Mouse (Mus musculus) cerebellum, adult 11 months (tissue): ENCODE measurements around the gene Cpm.

Source experiments
- DNase-seq: peaks from one replicate; pipeline ENCODE4 v3.0.0; 2022

Gene Cpm

DNA sequence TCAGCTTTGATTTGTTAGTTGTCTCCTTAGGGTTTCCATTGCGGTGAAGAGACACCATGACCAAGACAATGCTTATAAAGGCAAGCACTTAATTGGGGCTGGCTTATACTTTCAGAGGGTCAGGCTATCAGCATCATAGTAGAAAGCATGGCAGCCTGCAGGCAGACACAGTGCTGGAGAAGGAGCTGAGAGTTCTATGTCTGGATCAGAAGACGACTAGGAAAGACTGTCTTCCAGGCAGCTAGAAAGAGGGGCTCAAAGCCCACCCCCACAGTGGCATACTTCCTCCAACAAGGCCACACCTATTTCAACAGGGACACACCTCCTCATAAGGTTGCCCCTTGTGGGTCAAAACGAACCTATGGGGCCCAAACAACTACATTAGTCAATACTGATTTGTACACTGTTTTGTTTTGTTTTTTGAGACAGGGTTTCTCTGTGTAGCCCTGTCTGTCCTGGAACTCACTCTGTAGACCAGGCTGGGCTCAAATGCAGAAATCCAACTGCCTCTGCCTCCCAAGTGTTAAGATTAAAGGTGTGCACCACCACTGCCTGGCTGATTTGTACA lies 8.3 kb upstream of the Cpm start:
- DNase-seq: no peak

DNA sequence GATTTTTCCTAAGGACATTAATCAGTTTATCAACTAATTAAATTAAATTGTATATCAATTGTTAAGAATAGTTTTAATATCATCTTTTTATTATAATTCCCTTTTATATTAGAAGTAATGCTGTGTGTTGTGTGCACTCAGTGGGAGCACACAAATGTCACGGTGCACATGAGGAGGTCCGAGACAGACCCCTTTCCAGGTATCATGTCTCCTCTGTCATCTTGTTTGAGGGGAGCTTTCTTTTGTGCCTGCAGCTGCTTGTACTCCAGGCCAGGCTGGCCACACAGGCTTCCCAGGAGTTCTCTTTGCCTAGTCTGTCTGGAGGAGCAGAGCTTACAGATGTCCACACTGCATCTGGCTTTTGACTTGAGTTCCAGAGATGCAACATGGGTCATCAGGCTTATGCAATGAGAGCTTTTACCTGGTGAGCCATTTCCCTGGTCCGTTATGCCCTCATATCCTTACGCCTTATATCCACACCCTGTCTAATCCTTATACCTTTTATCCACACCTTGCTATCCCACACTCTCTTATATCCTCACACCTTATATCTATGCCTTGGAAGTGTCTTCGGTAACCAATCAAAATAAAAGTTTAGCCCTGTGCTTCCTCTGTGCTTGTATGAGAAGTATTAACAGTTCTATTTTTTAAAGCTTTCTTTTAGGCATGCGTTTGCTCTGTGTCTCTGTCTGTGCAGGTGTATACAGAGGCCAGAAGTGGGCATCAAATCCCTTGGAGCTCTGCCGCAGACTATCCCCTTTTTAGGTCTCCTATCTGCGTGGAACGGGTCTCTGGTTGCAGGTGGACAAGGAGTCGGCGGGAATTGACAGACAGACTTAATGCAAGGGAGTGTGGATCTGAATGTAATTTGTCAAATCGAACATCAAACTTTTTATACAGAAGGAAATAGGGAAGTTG lies 7.4 kb upstream of the Cpm start:
- no peak for DNase-seq

DNA sequence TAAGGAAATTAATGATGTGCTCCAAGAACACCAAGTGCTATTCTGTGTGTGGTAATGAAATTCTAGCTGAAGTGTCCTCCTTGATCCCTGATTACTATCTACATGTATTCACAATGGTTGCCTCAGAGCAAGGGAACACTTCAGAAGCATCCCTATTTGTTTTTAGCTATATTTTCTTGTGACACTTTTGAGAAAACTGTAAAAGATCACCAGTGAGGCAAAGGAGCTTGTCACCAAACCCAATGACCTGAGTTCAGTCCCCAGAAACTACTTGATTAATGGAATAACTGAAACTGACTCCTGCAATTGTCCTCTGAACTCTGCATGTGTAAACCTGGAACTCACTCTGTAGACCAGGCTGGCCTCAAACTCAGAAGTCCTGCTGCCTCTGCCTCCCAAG lies 5.9 kb upstream of the Cpm start:
- no peak for DNase-seq

DNA sequence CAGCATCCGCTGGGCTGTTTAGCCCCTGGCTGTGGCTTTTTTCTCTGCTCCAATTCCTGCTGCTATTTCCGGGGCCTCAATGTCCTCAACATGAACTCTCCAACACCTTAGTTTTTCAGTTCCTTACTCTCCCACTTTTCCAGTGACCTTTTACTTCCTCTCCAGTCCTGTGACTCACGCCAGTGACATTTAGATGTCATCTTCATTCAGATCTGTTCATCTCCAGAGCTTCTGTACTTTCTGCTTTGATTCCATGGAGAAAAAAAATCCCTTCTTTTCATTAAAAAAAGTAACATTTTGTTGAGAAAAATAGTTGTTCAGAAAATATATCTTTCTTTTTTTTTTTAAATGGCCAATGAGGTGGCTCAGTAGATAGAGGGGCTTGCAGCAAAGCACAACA lies 5.1 kb upstream of the Cpm start:
- no peak for DNase-seq

DNA sequence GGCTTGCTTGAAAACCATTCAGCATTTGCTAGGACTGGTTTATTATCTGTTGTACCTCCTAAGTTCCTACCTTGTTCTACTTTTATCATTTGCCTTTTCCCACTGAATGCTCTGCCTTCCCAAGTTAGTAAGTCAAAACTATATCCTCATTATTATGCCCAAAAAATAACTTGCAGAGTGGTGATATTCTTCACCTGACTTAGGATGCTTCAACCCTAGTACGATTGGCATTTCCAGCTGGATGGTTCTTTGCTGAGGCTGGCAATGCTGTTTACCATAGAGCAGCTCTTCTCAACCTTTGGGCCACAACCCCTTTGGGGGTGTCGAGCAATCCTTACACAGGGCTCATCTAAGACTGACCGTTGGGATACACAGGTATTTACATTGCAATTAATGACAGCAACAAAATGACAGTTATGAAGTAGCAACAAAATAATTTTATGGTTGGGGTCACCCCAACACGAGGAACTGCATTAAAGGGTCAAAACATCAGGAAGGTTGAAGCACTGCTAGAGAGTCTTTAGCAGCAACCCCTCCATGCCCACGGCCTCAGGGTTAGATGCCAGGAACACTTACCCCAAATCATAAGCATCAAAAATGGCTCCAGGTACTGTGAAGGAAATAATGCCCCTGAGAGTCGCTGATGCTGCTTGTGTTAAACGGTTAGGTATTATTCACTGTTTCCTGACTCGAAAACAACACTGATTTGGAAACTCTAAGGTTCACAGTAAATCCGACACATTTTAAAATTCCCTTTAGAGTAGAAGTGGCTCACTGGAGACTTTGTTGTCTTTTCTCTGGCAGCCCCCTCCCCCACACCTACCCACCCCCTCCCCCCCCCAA lies 4.4 kb upstream of the Cpm start:
- DNase-seq: no peak

DNA sequence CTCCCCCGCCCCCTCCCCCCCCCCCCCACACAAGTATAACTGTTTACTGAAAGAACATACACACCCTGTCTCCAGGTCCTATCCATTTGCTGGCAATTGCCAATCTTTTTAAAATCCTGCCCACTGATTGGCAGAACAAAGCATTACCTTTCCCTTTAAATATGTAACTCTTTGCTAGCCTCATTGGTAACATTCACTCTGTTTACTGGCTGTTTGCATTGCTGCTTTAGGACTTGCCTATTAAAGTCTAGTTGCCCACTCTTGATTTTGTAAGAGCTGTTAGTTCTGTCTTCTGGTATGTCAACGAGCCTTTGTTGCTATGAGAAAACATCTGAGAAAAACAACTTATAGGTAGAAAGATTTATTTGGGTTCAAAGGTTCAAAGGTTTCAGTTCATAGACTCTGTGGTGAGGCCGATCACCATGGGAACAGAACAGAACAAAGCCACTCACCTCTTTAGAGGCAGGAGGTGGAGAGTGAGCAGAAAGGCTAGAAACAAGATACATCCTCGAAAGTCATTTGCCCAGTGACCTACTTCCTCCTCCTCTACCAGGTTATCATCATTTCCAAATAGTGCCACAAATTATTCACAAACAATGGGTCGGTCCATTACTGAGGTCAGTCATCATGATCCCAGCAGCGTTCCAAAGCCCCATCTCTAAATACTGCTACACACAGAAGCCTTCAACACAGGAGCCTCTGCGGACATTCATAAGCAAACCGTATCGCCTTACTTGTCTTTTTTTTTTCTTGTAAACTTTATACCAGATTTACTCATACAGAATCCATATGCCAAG lies 3.6 kb upstream of the Cpm start:
- no peak for DNase-seq

DNA sequence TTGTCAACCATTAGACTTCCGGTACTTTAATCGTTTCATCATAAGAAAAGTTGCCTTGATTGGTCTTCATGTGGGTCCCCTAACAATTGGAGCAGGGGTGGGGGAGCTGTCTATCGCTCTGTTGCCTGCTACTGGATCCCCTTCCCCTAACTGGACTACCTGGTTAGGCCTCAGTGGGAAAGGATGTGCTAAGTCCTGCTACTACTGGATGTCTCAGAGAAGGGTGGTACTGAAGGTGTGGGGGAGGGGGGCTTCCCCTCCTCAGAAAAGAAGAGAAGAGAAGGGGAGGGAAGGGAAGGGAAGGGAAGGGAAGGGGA lies 3.0 kb upstream of the Cpm start:
- DNase-seq: no peak

DNA sequence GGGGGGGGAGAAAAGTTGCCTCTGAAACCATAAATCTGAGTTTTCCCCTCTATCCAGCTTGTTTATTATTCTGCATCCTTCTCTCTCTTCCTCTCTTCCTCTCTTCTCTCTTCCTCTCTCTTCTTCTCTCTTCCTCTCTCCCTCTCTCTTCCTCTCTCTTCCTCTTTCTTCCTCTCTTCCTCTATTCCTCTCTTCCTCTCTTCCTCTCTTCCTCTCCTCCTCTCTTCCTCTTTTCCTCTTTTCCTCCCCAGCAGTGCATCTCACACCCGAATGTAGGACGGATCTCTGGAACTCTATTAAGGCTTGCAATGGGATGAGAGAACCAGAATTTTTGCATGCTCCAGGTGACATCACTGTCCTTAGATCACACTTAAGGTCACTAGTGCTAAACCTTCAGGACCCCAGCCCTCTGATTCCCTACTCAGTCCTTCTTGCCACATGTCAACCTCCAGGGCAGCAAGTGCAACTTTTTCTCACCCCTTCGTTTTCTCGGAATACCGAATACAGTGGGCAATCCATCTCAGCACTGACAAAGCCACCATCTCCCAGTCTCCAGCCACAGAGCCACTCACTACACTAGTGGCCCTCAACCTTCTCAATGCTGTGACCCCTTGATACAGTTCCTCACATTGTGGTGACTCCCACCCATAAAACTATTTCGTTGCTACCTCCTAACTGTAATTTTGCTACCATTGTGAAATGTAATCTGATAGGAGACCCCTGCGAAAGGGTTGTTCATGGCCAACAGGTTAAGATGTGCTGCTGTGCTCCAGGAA lies 2.3 kb upstream of the Cpm start:
- DNase-seq: no peak

DNA sequence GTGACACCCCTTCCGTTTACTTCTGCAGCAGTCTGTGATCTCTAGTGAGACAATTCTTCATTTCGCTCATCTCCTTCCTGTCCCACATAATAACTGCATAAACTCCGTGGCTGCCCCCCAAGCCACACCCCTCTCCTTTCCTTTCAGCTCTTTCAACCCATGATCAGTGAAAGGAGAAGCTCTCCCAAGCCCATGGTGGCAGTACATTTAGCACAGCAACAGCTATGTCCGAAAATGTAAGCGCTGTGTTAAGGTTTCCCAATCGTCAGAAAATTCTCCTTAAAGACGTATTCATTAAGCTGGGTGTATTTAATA lies 1.7 kb upstream of the Cpm start:
- DNase-seq: no peak

DNA sequence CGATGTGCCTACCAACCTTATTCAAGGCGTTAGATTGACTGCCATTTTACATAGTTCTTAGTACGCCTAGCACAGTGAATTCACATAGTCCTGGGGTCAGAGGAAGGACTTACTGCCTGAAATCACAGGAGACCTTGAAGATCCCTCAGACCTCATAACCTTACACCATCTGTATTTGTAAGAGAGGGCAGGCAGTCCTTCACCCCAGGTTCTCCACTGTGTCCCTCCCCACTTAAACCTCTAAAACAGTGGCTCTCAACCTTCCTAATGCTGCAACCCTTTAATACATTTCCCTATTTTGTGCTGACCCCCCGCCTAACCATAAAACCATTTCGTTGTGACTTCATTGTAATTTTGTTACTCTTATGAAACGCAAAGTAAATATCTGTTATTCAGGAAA lies 1.4 kb upstream of the Cpm start:
- DNase-seq: no peak

DNA sequence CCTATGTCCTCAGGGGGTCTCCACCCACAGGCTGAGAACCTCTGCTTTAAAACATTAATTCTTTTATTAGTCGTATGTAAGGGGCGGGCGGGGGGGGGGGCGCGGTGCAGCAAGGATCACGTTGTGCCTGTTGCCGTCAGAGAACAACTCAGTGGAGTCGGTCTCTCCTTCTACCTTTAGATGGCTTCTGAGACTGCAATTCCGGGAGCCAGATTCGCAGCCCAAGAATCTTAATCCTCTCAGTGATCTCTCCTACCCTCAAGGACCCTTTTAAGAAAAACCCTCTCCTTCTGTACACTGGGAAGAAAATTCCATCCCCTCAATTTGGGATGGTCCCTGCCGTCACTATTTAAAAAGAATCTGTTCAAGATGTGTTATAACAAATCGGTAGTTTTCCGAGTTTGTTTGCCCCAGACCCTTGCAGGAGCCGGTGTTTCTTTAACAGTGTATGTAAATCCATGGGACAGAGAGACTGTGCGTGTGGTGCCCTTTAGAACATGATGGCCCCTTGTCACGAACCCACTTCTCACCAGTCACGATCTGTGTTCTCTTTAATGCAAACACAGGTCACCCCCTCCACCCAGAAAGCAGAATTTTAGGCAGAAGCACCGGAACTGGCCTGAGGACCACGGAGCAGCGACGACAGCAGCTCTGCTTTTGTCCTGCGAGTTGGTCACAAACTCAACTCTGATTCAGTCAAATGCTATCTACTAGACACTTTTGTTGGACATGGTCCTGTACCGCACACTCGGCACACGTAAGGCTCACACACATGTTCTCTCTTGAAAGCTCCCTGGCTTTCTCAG lies 734 bp upstream of the Cpm start:
- DNase-seq: no peak

DNA sequence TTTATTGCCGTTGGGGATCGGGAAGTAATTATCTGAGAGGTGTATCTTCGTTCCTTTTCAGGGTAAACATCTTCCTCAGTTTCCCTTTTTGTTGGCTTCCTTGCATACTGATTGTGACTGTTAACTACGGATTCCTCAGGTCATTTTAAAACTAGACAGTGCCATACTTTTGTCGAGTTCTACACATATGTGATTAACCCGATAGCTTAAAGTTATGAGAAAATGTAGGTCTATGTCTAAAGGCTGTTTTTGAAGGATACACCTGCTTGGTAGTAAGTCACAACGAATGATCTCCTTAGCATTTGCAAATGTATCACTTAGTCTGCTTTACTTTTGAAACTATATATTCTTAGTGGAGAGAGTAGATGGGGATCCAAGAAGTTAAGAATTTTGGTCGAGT lies 876 bp downstream of the Cpm start:
- no peak for DNase-seq

DNA sequence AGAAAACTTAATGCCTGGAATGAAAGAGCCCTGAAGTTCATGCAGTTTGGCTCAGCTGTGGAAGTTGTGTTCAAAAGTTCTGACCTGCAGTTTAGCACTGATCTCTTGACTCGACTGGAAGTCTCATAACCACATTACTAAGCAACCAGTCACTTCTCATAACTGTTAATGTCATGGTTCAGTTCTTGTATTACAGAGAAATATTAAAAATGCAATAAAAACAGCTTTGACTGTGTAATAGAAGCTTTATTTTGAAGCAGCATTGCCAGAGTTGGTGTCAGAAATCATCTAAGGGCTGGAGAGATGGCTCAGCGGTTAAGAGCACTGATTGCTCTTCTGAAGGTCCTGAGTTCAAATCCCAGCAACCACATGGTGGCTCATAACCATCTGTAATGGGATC lies 1.5 kb downstream of the Cpm start:
- no peak for DNase-seq

DNA sequence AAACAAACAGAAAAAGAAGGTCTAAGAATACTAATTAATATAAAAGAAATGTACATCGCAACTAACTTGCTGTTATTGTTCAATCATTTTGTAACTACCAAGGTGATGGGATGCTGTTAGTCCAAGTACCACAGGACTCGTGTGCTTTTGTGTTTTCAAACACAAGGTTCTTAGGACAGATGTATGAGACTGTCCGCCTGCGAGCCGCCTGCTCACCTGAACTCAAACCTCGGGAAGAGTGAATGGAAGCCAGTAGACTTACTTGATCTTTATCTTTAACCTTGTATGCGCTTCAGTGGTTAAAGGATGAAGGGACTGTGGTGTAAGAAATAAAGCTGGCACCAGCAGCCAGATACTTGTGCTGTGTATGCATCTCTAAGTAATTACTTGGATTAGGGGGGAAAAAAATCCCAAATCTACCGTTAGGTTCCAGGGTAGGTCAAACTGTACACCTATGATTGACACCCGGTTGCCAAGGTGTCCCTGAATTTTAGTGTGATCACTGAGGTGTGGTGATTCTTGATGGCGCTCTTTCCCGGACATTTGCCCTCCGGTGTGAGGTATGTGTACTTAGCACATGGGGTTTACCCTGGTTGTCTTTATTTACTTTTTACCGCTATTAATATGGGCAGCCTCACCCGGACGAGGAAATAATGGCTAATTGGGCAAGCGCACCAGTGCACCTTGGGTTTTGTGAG lies 2.4 kb downstream of the Cpm start:
- no peak for DNase-seq

DNA sequence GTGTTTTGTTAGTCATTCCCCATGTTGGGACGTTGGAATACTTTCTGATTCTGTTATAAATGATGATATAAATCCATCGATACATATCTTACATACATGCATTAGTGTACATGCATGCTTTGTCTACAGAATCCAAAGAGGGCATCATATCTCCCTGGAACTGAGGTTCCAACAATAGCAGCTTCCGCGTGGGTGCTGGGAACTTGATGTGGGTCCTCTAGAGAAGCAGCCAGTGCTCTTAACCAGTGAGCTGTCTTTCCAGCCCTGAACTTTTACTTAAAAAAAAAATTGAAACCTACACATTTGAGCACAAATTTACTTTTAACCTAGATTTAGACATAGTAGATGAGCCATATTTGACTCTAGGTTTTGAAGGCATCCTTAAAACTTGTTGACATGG lies 3.1 kb downstream of the Cpm start:
- no peak for DNase-seq

DNA sequence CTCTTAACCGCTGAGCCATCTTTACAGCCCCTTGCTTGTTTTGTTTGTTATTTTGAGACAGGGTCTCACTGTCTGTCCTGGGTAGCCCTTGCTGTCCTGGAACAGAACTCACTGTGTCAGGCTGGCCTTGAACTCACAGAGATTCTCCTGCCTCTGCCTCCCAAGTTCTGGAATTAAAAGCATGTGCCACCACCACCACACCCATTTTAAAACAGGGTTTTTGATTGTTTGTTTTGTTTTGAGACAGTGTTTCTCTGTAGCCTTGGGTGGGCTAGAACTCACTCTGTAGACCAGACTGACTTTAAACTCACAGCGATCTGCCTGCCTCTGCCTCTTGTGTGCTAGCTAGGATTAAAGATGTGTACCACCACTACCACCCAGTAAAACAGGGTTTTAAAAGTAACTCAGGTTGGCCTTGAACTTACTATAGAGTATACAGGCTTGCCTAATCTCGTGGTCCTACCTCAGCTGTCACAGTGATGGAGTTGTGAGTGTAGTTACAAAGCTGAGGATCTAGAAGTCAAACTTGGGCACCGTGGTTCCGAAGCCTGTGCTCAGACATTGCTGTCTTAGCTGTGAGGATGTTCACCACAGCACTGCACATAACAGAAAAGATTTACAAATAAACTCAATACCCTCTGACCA lies 4.4 kb downstream of the Cpm start:
- DNase-seq: no peak

DNA sequence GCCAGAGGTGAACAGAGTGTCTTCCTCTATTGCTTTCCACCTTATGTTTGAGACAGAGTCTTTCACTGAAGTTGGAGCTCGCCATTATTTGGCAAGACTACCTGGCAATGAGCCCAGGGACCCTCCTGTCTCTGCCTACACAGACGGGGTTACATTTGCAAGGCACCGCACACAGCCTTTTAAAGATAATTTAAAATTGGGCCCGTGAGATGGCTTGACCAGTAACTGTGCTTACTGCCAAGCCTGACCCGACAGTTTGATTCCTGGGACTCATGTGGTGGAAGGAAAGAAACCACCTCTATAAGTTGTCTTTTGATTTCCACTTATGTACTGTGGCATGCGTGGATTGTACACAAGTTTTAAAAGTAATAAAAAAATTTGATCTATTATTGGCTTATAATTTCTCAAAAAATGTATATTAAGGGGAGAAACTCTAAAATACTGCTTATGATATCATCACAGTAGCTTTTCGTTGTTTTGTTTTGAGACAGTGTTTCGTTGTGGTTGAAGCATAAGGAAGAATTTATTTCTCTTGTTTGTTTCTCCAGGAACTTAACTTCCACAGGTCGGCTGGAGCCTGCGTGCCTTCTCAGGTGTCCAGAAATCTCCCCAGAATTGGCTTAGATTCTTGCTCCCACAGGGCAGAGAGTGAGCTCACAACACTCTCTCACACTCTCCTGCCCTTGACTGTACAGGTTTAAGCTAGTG lies 5.2 kb downstream of the Cpm start:
- DNase-seq: no peak

DNA sequence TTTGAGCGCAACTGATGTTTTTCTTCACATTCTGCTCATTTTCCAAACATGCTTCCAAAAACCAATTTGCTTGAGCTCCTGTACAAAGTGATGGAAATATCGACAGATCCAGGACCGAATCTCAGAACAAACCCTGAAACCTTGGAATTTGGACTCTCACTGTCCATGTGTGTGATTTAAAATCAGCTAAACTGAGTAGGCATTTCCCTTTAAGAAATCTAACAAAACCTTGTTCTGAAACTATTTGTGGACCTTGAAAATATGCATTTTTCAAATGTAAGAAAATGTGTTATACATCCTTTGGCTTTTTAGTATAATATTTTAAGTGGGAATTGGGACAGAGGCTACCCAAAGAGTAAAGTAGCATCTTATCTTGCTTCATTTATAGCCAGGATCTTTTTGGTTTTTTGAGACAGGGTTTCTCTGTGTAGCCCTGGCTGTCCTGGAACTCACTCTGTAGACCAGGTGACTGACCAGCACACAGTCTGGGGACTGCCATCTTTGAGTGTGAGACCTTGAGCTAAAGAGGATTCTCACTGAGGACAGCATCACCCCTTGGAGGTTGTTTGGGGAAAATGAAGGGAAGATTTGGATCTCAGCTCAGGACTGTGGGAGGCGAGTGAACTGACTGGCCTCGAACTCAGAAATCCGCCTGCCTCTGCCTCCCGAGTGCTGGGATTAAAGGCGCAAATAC lies 5.9 kb downstream of the Cpm start:
- DNase-seq: no peak
